Mouse (Mus musculus): Measurements from ENCODE around the gene Hoxc12.

- TF ChIP-seq CHD2 (IDR thresholded peaks at IDR 0.05; ENCODE audit: low read length) (no peak), CTCF (IDR thresholded peaks at IDR 0.05 in 2 of 3, conservative IDR thresholded peaks at IDR 0.05 in 1 of 3; ENCODE audit: control insufficient read depth in 1 of 3, insufficient read depth in 1 of 3, low read depth in 2 of 3, low read length in 3 of 3, poor library complexity in 1 of 3, severe bottlenecking in 1 of 3) (no peak), POLR2A (IDR thresholded peaks at IDR 0.05; ENCODE audit: control insufficient read depth in 1 of 2, insufficient read depth in 1 of 2, low read depth in 1 of 2, low read length in 2 of 2, poor library complexity in 1 of 2) (no peak), NRF1 (IDR thresholded peaks at IDR 0.05; ENCODE audit: insufficient read depth, low read depth, low read length, poor library complexity, severe bottlenecking) (no peak), POLR2AphosphoS2 (IDR thresholded peaks at IDR 0.05; ENCODE audit: low read length) (no peak), EP300 (IDR thresholded peaks at IDR 0.05; ENCODE audit: low read depth in 1 of 2, low read length in 2 of 2) (no peak), TCF12 (IDR thresholded peaks at IDR 0.05; ENCODE audit: low read depth, low read length) (no peak), MAX (IDR thresholded peaks at IDR 0.05; ENCODE audit: low read length) (no peak), TBP (IDR thresholded peaks at IDR 0.05; ENCODE audit: low read depth, low read length) (no peak), MEF2A (IDR thresholded peaks at IDR 0.05; ENCODE audit: extremely low read depth, insufficient replicate concordance, low read depth, low read length, poor library complexity, severe bottlenecking) (no peak)
Measured at GRCm38 (mm10) chr15:102934897-102935296, 1.7 kb upstream of the Hoxc12 start.

All from MEL (cell line).